Mouse (Mus musculus) forebrain, embryonic 11.5 days (tissue): ENCODE measurements around the gene a. TPM values are rescaled to one million over a fixed set of nuclear protein-coding genes. Genes with fewer than 3 reads are reported as not detected.
"Not testable (repeated sequence)": the region's sequence is repeated elsewhere in the genome, so short reads cannot be mapped to it uniquely, and the experiment has no call there.

Experiments used
- ATAC-seq: fragments of 200-750 bp; cut with Nextera tagmentation; replicated peaks from 2 replicates; pipeline ENCODE4 v1.8.0; 2017; ENCODE audit warnings: moderate TSS enrichment; ENCODE audit not compliant: low FRiP score
- DNase-seq: peaks from one replicate; pipeline ENCODE4 v3.0.0-alpha.2; 2017; ENCODE audit warnings: low spot score
- H3K27ac ChIP-seq: fragments of 300-500 bp; sonication (generic); 2 replicates; pipeline ENCODE4 v1.5.1; 2014; ENCODE audit warnings: low read depth, low read length
- H3K27me3 ChIP-seq: fragments of 300-500 bp; sonication (generic); 2 replicates; pipeline ENCODE4 v1.6.1; 2014; ENCODE audit warnings: mild to moderate bottlenecking, low read length, mixed read lengths; ENCODE audit not compliant: control insufficient read depth, insufficient read depth
- H3K36me3 ChIP-seq: fragments of 300-500 bp; sonication (generic); 2 replicates; pipeline ENCODE4 v1.6.1; 2014; ENCODE audit warnings: mild to moderate bottlenecking, low read length, moderate library complexity, mixed read lengths; ENCODE audit not compliant: control insufficient read depth, insufficient read depth
- H3K4me1 ChIP-seq: fragments of 300-500 bp; sonication (generic); replicated peaks from 2 replicates; pipeline ENCODE4 v1.6.1; 2014; ENCODE audit warnings: low read length, mixed read lengths; ENCODE audit not compliant: control insufficient read depth, insufficient read depth
- H3K4me2 ChIP-seq: fragments of 300-500 bp; sonication (generic); 2 replicates; pipeline ENCODE4 v1.6.1; 2014; ENCODE audit warnings: low read depth, mild to moderate bottlenecking, low read length, moderate library complexity, mixed read lengths; ENCODE audit not compliant: severe bottlenecking
- H3K4me3 ChIP-seq: fragments of 300-500 bp; sonication (generic); 2 replicates; pipeline ENCODE4 v1.5.1; 2014; ENCODE audit warnings: low read depth, low read length
- H3K9ac ChIP-seq: fragments of 300-500 bp; sonication (generic); 2 replicates; pipeline ENCODE4 v1.6.1; 2014; ENCODE audit warnings: low read length
- H3K9me3 ChIP-seq: fragments of 300-500 bp; sonication (generic); 2 replicates; pipeline ENCODE4 v1.6.1; 2016; ENCODE audit warnings: low read length, mixed read lengths; ENCODE audit not compliant: control insufficient read depth
- WGBS: fragments of 180-500 bp; shearing (Covaris S2); extraction: QIAGEN DNeasy Blood & Tissue Kit; methylation state at CpG from one replicate; pipeline ENCODE4 v1.1.7; 2014; 5-methylcytosine and 5-hydroxymethylcytosine counted together
- polyA plus RNA-seq: library from polyadenylated mRNA; unstranded; fragments of >200 nt; fragmentation: Nextera tagmentation; extraction: Ambion mirVana; gene quantifications from 2 replicates; pipeline ENCODE4 v1.2.1, GENCODE M21; 2014

Gene a
- polyA plus RNA-seq, 1 experiment from 2014 or later, result 0.69 TPM

DNA sequence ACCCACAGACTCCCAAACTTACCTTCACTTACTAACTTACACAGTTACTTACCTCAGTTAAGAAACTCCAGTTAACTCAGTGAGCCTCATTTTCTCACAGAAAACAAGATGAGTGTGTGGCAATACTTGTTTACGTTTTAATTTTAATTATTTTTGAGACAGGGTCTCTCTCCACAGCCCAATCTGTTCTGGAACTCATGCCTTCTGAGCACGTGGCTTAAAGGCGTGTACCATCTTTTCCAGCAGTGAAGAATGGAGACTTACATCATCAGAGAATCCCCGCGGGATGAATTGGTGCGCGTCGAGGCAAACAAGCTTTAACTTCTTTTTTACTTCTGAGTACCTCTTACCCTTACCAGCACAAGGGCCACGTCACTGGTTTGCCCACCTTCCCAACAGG lies 158.7 kb downstream of the a start:
- no peaks in the 10 kb centered on the region for H3K4me1 ChIP-seq
- no peak overlapping the region for H3K4me2 ChIP-seq
- ATAC-seq (no peak), DNase-seq (no peak)
- H3K27ac ChIP-seq, result no peak overlapping the region
- H3K4me3 ChIP-seq, result no peak overlapping the region
- no peaks in the 10 kb centered on the region for H3K9me3 ChIP-seq
- H3K36me3 ChIP-seq, result no peaks in the 10 kb centered on the region
- H3K27me3 ChIP-seq, result no peaks in the 10 kb centered on the region
- WGBS, result 78% methylated on average over 9 of the region's 9 CpGs
- no peak overlapping the region for H3K9ac ChIP-seq

DNA sequence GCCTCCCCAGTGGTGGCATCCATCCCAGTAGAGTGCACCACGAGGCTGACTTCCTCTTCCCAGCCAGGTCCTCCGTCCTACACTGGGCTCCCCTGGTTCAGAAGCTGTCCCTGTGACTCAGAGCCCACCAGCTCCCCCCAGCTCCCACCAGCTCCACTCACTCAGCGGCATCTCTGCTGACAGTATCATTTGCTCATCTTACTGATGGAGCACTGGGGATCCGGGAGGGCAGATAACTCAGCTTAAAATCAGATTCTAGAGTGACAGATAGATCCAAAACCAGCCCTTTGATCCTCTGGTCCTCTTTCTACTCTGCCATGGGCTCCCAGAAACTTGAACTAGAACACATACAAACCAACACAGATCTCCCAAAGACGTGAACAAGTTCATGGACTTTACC lies 159.4 kb downstream of the a start:
- Histone ChIP-seq H3K27ac (no peak overlapping the region), H3K4me3 (no peak overlapping the region), H3K9ac (no peak overlapping the region), H3K4me2 (no peak overlapping the region), H3K36me3 (no peaks in the 10 kb centered on the region), H3K27me3 (no peaks in the 10 kb centered on the region), H3K4me1 (no peaks in the 10 kb centered on the region), H3K9me3 (no peaks in the 10 kb centered on the region)
- ATAC-seq (no peak), DNase-seq (no peak)
- WGBS, result 69% methylated on average over 5 of the region's 5 CpGs

DNA sequence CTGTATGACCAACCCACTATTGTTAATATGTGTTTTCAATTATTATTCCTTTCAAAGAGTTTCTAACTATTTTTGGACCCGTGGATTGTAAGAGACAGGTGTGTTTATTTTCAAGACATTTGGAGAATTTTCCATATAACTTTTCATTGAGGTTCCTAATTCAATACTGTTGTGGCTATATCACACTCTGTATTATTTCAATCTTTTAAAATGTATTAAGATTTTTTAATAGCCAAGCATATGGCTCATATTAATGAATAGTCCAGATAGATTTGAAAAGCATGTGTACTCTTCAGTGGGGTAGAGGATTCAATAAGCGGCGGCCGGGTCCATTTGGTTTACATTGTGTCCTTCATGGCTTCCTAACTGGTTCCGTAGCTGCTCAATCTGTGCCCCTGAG lies 168.3 kb downstream of the a start:
- H3K9ac ChIP-seq, result no peak overlapping the region
- ATAC-seq (no peak), DNase-seq (no peak)
- no peaks in the 10 kb centered on the region for H3K9me3 ChIP-seq
- no peaks in the 10 kb centered on the region for H3K36me3 ChIP-seq
- H3K27ac ChIP-seq, result no peak overlapping the region
- H3K4me1 ChIP-seq, result no peaks in the 10 kb centered on the region
- H3K4me2 ChIP-seq, result no peak overlapping the region
- no peak overlapping the region for H3K4me3 ChIP-seq
- WGBS, result 84% methylated on average over 5 of the region's 5 CpGs
- no peaks in the 10 kb centered on the region for H3K27me3 ChIP-seq

DNA sequence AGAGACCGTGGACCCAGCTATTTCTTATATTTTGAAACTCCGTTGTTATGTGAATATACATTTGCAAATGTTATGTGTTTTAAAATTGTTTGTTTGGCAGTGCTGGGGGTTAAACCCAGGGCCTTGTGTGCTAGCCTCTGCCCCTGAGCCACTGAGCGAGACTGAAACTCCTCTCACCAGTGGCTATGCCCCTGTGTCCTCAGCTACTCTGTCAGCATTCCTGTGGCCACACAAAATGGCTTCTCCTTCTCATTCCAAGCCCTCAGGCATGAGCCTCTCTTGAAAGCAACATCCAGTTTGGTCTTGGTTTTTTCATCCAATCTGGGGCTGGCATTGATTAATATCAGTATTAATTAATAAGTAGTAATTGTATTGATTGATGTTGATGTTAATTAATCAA lies 168.7 kb downstream of the a start:
- 85% methylated on average over 3 of the region's 3 CpGs for WGBS
- DNase-seq (no peak), ATAC-seq (no peak)
- Histone ChIP-seq H3K9ac (no peak overlapping the region), H3K27ac (no peak overlapping the region), H3K9me3 (no peaks in the 10 kb centered on the region), H3K4me1 (no peaks in the 10 kb centered on the region), H3K36me3 (no peaks in the 10 kb centered on the region), H3K4me3 (no peak overlapping the region), H3K4me2 (no peak overlapping the region), H3K27me3 (no peaks in the 10 kb centered on the region)

DNA sequence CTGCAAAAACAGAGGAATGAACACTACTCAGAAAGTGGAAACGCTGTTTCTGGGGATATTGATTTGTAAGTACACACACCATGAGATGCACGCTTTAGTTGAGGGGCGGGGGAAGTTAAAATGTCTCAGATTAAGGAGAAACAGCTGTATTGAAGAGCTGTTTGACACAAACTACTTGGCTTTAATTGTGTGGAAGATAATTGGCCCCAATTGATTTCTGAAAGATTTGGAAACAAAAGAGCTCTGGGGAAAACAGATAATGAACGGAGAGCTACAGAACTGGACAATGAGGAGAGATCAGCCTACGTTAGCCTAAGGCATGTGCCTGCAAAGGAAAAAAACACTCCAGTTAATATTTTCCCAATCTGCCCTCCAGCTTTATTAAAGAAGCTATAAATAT lies 172.0 kb downstream of the a start:
- no peaks in the 10 kb centered on the region for H3K9me3 ChIP-seq
- no peak for DNase-seq
- H3K4me3 ChIP-seq, result no peak overlapping the region
- no peaks in the 10 kb centered on the region for H3K27me3 ChIP-seq
- H3K4me2 ChIP-seq, result no peak overlapping the region
- ATAC-seq, result no peak
- no peak overlapping the region for H3K9ac ChIP-seq
- no peaks in the 10 kb centered on the region for H3K36me3 ChIP-seq
- WGBS, result 25% methylated on average over 5 of the region's 5 CpGs
- no peaks in the 10 kb centered on the region for H3K4me1 ChIP-seq
- no peak overlapping the region for H3K27ac ChIP-seq

DNA sequence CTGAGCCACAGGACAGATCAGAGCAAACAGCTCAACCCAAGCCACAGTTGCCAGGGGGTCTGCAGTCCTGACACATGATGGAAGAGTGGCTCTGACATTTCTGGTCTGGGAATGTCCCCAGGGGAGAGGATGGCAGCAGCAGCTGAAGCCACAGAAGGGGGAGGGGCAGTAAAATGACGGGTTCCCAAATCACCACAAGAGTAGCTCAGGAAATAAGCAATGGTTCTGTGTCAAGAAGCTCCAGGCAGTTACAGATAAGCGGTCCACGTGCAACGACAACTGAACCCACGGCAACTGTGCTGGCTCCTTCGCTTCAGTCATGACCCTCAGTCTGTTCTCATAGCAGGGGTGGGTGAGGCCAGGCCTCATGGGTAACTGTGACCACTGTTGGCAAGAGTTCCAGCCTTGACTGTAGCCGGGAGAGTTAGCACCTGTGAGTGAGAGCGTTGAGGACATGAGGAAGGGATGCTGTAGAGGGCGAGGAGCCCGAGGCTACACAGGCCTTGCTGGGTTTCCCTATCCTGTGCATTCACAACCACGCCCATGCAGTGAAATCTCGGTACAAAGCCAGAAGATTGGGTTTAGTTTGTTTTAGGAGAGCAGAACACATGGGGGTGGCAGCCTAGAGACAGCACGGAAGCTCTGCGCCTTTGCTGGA lies 178.7 kb downstream of the a start:
- not testable (repeated sequence) for H3K9ac ChIP-seq, ATAC-seq, H3K27ac ChIP-seq, H3K27me3 ChIP-seq, H3K9me3 ChIP-seq, H3K4me2 ChIP-seq, H3K36me3 ChIP-seq, H3K4me3 ChIP-seq, H3K4me1 ChIP-seq, DNase-seq
- 81% methylated on average over 14 of the region's 14 CpGs for WGBS

DNA sequence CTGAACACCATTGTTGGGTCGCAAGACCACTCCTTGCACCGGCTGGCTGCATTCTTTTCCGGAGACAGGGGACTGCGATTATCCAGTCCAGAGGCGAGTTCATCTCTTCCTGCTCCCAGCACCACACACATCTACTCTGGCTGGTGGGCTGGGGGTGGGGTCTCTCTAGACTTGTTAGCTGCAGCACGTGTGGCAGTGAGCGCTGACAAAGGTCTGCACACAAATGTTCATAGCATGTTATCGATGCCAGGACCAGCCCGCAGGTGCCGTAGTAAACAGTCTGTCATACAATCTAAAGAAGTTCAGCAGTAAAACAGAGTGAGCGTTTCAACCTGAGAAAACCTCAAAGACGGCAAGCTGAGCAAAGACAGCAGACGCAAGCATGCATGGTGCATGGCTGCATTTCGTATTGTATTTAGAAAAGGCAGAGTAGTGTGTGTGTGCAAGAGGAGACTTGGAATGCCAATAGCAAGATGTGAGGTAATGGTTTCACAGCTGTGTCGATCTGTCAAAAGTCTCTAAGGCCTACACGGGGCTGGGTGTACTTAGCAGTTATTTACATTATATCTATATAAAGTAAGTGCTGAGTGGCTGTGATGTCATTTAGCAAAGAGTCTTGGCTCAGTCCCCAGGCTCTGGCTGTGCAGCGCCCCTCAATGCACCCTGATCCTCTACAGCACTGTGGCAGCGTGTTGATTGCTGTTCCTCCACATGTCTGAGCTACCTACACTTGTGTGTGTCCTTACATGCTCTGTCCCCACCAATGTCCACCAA lies 180.9 kb downstream of the a start:
- H3K4me2 ChIP-seq, result no peak overlapping the region
- H3K4me3 ChIP-seq, result no peak overlapping the region
- H3K36me3 ChIP-seq, result no peaks in the 10 kb centered on the region
- H3K4me1 ChIP-seq, result no peaks in the 10 kb centered on the region
- ATAC-seq (no peak), DNase-seq (no peak)
- H3K9me3 ChIP-seq, result no peaks in the 10 kb centered on the region
- WGBS, result 73% methylated on average over 18 of the region's 18 CpGs
- no peak overlapping the region for H3K9ac ChIP-seq
- H3K27me3 ChIP-seq, result no peaks in the 10 kb centered on the region
- no peak overlapping the region for H3K27ac ChIP-seq

DNA sequence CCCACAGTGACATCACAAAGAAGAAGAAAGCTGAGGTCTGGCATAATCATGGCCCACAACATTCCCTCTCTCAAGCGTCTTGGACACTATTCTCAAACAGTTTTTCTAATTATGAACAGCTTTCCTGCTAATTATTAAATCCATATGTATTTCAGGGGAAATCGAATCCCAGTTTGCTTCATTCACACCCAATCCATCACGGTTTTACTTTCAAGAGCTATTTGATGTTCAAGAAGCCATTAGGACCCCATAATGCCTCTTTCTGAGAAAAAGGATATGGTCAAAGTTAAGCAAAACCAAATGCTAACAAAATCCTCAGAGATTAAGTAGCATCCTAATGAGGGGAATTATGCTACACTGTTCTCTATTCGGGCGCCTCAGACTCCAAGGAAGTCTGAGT lies 181.8 kb downstream of the a start:
- H3K9me3 ChIP-seq, result no peaks in the 10 kb centered on the region
- H3K4me1 ChIP-seq, result no peaks in the 10 kb centered on the region
- ATAC-seq (no peak), DNase-seq (no peak)
- H3K36me3 ChIP-seq, result no peaks in the 10 kb centered on the region
- H3K4me2 ChIP-seq, result no peak overlapping the region
- no peak overlapping the region for H3K9ac ChIP-seq
- H3K4me3 ChIP-seq, result no peak overlapping the region
- 76% methylated on average over 5 of the region's 5 CpGs for WGBS
- H3K27me3 ChIP-seq, result no peaks in the 10 kb centered on the region
- no peak overlapping the region for H3K27ac ChIP-seq

DNA sequence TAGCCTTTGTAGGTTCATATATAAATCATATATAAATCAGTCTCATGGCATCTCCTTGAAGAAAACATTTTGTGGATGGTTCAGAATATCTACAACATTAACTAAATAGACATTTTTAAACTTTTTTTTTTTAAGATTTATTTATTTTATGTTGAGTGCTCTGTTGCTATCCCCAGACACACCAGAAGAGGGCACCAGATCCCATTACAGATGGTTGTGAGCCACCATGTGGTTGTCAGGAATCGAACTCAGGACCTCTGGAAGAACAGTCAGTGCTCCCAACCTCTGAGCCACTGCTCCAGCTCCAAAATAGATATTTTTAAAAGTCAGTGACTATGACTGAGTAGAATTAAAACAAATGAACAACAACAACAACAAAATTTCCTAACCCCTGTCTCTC lies 195.4 kb downstream of the a start:
- Histone ChIP-seq H3K4me1 (no peaks in the 10 kb centered on the region), H3K4me3 (no peak overlapping the region), H3K9me3 (no peaks in the 10 kb centered on the region), H3K9ac (no peak overlapping the region), H3K36me3 (no peaks in the 10 kb centered on the region), H3K27me3 (no peaks in the 10 kb centered on the region), H3K4me2 (no peak overlapping the region), H3K27ac (no peak overlapping the region)
- ATAC-seq, result no peak
- 70% methylated on average over 1 of the region's 1 CpGs for WGBS
- DNase-seq, result no peak
